Mouse (Mus musculus) heart, postnatal 0 days (tissue): ENCODE data around the gene Mcl1. TPM values are rescaled to one million over a fixed set of nuclear protein-coding genes. Genes with fewer than 3 reads are reported as not detected.

Experiments
- ATAC-seq: fragments of 200-750 bp; cut with Nextera tagmentation; 2 replicates; pipeline ENCODE4 v1.8.0; 2017; ENCODE audit warnings: low read depth, moderate number of reproducible peaks, moderate library complexity; ENCODE audit not compliant: insufficient read depth
- DNase-seq: peaks from one replicate; pipeline ENCODE4 v3.0.0-alpha.2; 2016; ENCODE audit warnings: low spot score
- H3K27ac ChIP-seq: fragments of 300-500 bp; sonication (generic); 2 replicates; pipeline ENCODE4 v1.5.1; 2014; ENCODE audit warnings: low read depth, mild to moderate bottlenecking
- H3K27me3 ChIP-seq: fragments of 300-500 bp; sonication (generic); 2 replicates; pipeline ENCODE4 v1.6.1; 2014; ENCODE audit warnings: low read length, mixed read lengths; ENCODE audit not compliant: control insufficient read depth, insufficient read depth
- H3K36me3 ChIP-seq: fragments of 300-500 bp; sonication (generic); replicated peaks from 2 replicates; pipeline ENCODE4 v1.6.1; 2014; ENCODE audit warnings: low read length, mixed read lengths; ENCODE audit not compliant: control insufficient read depth, insufficient read depth
- H3K4me1 ChIP-seq: fragments of 300-500 bp; sonication (generic); 2 replicates; pipeline ENCODE4 v1.6.1; 2014; ENCODE audit warnings: antibody characterized with exemption; ENCODE audit not compliant: control insufficient read depth, insufficient read depth
- H3K4me2 ChIP-seq: fragments of 300-500 bp; sonication (generic); 2 replicates; pipeline ENCODE4 v1.6.1; 2014; ENCODE audit warnings: low read depth, mild to moderate bottlenecking, low read length, moderate library complexity
- H3K4me3 ChIP-seq: fragments of 300-500 bp; sonication (generic); 2 replicates; pipeline ENCODE4 v1.5.1; 2014; ENCODE audit warnings: low read depth, low read length
- H3K9ac ChIP-seq: fragments of 300-500 bp; sonication (generic); replicated peaks from 2 replicates; pipeline ENCODE4 v1.6.1; 2014; ENCODE audit warnings: low read depth, low read length, mixed read lengths
- H3K9me3 ChIP-seq: fragments of 300-500 bp; sonication (generic); replicated peaks from 2 replicates; pipeline ENCODE4 v1.6.1; 2016; ENCODE audit warnings: low read length; ENCODE audit not compliant: control insufficient read depth
- CTCF ChIP-seq: IDR thresholded peaks from 2 replicates; pipeline ENCODE4 v1.5.1; 2016; ENCODE audit warnings: antibody characterized with exemption, control low read depth, low read depth
- EP300 ChIP-seq: IDR thresholded peaks from 2 replicates; pipeline ENCODE4 v1.6.1; 2016; ENCODE audit warnings: antibody characterized with exemption, low read depth
- WGBS: fragments of 180-500 bp; shearing (Covaris S2); extraction: QIAGEN DNeasy Blood & Tissue Kit; methylation state at CpG from one replicate; pipeline ENCODE4 v1.1.7; 2014; 5-methylcytosine and 5-hydroxymethylcytosine counted together
- polyA plus RNA-seq: library from polyadenylated mRNA; unstranded; fragments of >200 nt; fragmentation: Nextera tagmentation; extraction: Ambion mirVana; gene quantifications from 2 replicates; pipeline ENCODE4 v1.2.1, GENCODE M21; 2015
- total RNA-seq: library from RNA; depleted of rRNA; stranded (reverse); fragments of >200 nt; gene quantifications from 2 replicates; pipeline ENCODE4 v1.2.3, GENCODE M21; 2014; ENCODE audit warnings: low replicate concordance

Gene Mcl1
- total and polyA plus RNA-seq, 2 experiments from 2014 or later: 50.1 to 278 TPM

DNA sequence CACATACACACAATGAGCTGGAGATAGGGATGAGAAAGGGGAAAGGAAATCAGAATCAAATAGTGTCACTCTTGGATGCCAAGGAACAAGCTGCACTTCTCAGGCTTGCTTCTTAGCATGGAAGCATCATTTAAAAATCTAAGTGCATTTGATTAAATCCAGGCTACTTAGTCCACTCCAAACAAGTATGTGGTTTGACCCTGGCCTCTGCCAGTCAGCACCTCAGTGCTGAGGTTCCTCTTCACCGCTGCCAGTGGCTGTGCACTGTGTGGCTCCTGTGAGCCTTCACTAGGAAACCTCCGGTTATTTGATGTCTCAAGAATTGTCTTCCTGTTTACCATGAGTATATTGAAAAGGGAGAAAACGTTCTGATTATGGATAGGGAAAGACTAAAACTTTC is 27.7 kb upstream of the Mcl1 start:
- Histone ChIP-seq H3K27ac (no peak overlapping the region), H3K4me1 (0 out of 2 replicates have a peak, but pooled peaks cover 5% of the 10 kb centered on the region), H3K9ac (no peak overlapping the region), H3K27me3 (no peaks in the 10 kb centered on the region), H3K9me3 (no peaks in the 10 kb centered on the region), H3K36me3 (peaks cover 83% of the 10 kb centered on the region), H3K4me3 (no peak overlapping the region), H3K4me2 (no peak overlapping the region)
- DNase-seq (no peak), ATAC-seq (no peak)
- WGBS: 65% methylated on average over 3 of the region's 3 CpGs
- TF ChIP-seq CTCF (no peak), EP300 (no peak)

DNA sequence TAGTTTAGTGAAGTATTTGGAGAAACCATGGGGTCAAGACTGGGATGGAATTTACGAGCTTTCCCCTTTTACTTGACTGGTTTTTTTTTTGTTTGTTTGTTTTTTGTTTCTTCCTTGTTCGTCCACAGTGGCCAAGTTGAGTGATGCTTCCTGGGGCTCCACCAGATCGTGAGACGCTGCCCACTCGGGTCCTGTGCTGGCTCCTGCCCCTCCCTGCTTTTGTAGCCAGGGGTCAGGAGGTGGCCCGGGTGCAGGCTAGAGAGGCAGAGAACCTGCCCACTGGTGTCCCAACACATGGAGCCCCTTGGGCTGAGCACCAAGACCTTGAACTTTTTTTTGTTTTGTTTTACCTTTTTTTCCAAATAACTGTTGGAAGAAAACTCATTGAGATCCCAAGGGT is 27.3 kb upstream of the Mcl1 start:
- peaks cover 83% of the 10 kb centered on the region for H3K36me3 ChIP-seq
- H3K9me3 ChIP-seq: no peaks in the 10 kb centered on the region
- no peak for TF ChIP-seq EP300
- TF ChIP-seq CTCF: no peak
- H3K9ac ChIP-seq: no peak overlapping the region
- H3K4me3 ChIP-seq: no peak overlapping the region
- no peak for DNase-seq
- 0 out of 2 replicates have a peak, but pooled peaks cover under 1% of the 10 kb centered on the region for H3K4me1 ChIP-seq
- H3K4me2 ChIP-seq: no peak overlapping the region
- ATAC-seq: no peak
- WGBS: 71% methylated on average over 6 of the region's 6 CpGs
- no peaks in the 10 kb centered on the region for H3K27me3 ChIP-seq
- no peak overlapping the region for H3K27ac ChIP-seq

DNA sequence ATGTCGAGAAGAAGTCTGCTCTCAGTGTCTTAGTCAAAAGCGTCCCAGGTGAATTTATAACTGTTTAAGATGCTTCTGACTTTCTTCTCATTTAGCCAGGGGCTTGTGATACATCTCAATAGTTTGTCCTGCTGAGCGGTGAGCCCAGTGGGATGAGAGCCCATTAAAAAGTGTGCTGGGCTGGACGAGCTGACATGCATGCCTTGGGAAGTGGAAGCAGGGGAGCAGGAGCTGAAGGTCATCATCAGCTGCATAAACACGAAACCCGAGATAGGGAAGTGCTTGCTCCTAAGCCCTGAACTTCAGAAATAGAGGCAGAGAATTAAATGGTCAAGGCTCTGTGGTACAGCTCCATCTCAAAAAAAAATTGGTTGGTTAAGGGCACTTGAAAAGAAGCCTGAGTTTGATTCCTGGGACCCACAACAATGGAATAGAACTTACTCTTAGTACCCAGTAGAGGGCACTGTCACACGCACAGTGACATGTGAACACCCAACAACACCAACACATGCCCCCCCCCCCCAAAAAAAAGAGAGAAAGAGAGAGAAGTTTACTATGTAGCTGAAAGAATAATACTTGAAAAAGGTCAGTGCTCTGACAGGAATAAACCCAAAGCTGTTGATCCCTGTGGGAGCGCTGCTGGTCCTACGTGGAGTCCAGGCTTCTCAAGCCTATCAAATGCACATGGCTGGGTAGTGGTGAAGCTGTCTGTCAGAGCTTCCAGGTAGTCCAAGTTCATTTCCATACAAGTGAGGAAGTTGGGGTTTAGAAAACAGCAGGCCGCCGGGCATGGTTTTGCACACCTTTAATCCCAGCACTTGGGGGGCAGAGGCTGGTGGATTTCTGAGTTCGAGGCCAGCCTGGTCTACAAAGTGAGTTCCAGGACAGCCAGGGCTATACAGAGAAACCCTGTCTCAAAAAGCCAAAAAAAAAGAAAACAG is 25.7 kb upstream of the Mcl1 start:
- TF ChIP-seq EP300 (0 out of 2 replicates have a peak, but pooled peaks have one; percentile 26), CTCF (peak; percentile 68)
- WGBS: 58% methylated on average over 12 of the region's 12 CpGs
- Histone ChIP-seq H3K27ac (peak overlapping the region; percentile 45), H3K4me3 (no peak overlapping the region), H3K36me3 (peaks cover 79% of the 10 kb centered on the region), H3K9ac (0 out of 2 replicates have a peak overlapping the region, but pooled peaks have one; percentile 11), H3K9me3 (no peaks in the 10 kb centered on the region), H3K4me1 (no peaks in the 10 kb centered on the region), H3K27me3 (no peaks in the 10 kb centered on the region), H3K4me2 (no peak overlapping the region)
- DNase-seq (peak; percentile 53), ATAC-seq (peak; percentile 62; the same call in 1 of the 2 replicates)

DNA sequence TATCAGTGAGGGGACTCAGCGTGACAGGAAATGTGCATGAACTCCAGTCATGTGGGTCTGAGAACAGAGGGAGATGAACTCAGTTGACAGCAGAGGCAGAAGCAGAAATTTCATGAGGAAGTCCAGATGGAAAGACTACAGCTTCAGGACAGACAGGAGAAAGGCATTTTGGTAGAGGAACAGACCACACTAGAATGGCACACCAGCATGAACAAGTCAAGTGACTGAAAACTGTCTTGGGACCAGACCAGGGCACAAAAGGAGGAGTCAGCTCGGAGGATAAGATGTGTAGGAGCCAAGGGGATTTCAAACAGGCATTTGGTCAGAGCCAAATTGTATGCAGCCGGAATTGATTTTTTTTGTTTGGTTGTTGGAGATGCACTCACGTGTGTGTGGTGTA is 23.0 kb upstream of the Mcl1 start:
- Histone ChIP-seq H3K27ac (no peak overlapping the region), H3K4me2 (no peak overlapping the region), H3K4me1 (no peaks in the 10 kb centered on the region), H3K27me3 (no peaks in the 10 kb centered on the region), H3K4me3 (no peak overlapping the region), H3K9ac (no peak overlapping the region), H3K9me3 (no peaks in the 10 kb centered on the region), H3K36me3 (peaks cover 53% of the 10 kb centered on the region)
- 57% methylated on average over 4 of the region's 4 CpGs for WGBS
- no peak for DNase-seq
- no peak for ATAC-seq
- TF ChIP-seq EP300 (no peak), CTCF (no peak)

DNA sequence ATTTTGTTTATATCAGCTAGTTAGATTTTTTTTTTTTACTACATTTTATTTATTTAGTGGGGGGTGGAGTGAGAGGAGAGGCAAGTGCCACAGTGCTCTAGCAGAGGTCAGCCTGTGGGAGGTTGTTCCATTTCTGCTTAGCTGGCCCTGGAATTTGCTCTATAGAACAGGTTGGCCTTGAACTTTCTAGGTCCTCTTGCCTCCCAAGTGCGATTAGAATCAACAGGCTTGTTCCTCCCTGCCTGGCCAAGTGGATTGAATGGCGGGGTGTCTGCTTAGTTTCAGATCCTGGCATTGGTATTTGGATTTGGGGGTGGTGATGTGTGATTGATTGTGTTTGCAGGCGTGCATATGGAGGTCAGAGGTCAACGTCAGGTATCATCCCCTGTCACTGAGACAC is 22.5 kb upstream of the Mcl1 start:
- Histone ChIP-seq H3K4me3 (no peak overlapping the region), H3K9ac (no peak overlapping the region), H3K27me3 (no peaks in the 10 kb centered on the region), H3K36me3 (peaks cover 49% of the 10 kb centered on the region), H3K4me1 (no peaks in the 10 kb centered on the region), H3K9me3 (no peaks in the 10 kb centered on the region), H3K27ac (no peak overlapping the region), H3K4me2 (no peak overlapping the region)
- TF ChIP-seq CTCF (no peak), EP300 (no peak)
- no peak for ATAC-seq
- DNase-seq: no peak
- WGBS: 55% methylated on average over 4 of the region's 4 CpGs
